Mouse (Mus musculus) MEL (cell line): ENCODE measurements around the gene Dars. TPM values are rescaled to one million over a fixed set of nuclear protein-coding genes. Genes with fewer than 3 reads are reported as not detected.

Experiments
- DNase-seq: peaks from one replicate; pipeline ENCODE4 v3.0.0; 2011; ENCODE audit warnings: low read depth, low spot score
- H3K27ac ChIP-seq: 2 replicates; pipeline ENCODE4 v1.5.1; 2012; ENCODE audit warnings: low read depth, mild to moderate bottlenecking, control low read depth, low read length, moderate library complexity; ENCODE audit not compliant: control insufficient read depth
- H3K27me3 ChIP-seq, 2 experiments: fragments of 150-350 bp in 1 of 2; sonication (generic) in 1 of 2; 2 replicates each; pipeline ENCODE4 v1.6.1; 2012; ENCODE audit warnings: low read length in 2 of 2, mild to moderate bottlenecking in 2 of 2, improper control_type of control experiment in 1 of 2, moderate library complexity in 1 of 2; ENCODE audit not compliant: insufficient read depth in 2 of 2, control insufficient read depth in 1 of 2
- H3K36me3 ChIP-seq, 2 experiments: 2 replicates each; pipeline ENCODE4 v1.6.1; 2012 to 2014; ENCODE audit warnings: low read length in 2 of 2, improper control_type of control experiment in 1 of 2, inconsistent platforms in 1 of 2, mild to moderate bottlenecking in 1 of 2; ENCODE audit not compliant: insufficient read depth in 2 of 2, control insufficient read depth in 1 of 2
- H3K4me1 ChIP-seq, 2 experiments: fragments of 150-350 bp in 1 of 2; sonication (generic) in 1 of 2; 2 replicates each; pipeline ENCODE4 v1.6.1; 2012; ENCODE audit warnings: low read length in 2 of 2, improper control_type of control experiment in 1 of 2, mild to moderate bottlenecking in 1 of 2; ENCODE audit not compliant: insufficient read depth in 2 of 2, control insufficient read depth in 1 of 2
- H3K4me3 ChIP-seq, 2 experiments: fragments of 150-350 bp in 1 of 2; sonication (generic) in 1 of 2; 2 replicates each; pipeline ENCODE4 v1.5.1; 2012; ENCODE audit warnings: low read depth in 2 of 2, low read length in 2 of 2, mild to moderate bottlenecking in 2 of 2, moderate library complexity in 2 of 2, control low read depth in 1 of 2, improper control_type of control experiment in 1 of 2; ENCODE audit not compliant: control insufficient read depth in 1 of 2, insufficient read depth in 1 of 2
- H3K79me2 ChIP-seq: 2 replicates; pipeline ENCODE4 v1.6.1; 2012; ENCODE audit warnings: mild to moderate bottlenecking, low read length, moderate library complexity; ENCODE audit not compliant: control insufficient read depth, poor library complexity, insufficient read depth
- H3K9ac ChIP-seq: 2 replicates; pipeline ENCODE4 v1.6.1; 2012; ENCODE audit warnings: low read depth, mild to moderate bottlenecking, control low read depth, low read length, moderate library complexity; ENCODE audit not compliant: control insufficient read depth, poor library complexity, severe bottlenecking
- H3K9me3 ChIP-seq: fragments of 150-350 bp; sonication (generic); replicated peaks from 2 replicates; pipeline ENCODE4 v1.6.1; 2012; ENCODE audit warnings: mild to moderate bottlenecking, low read length, improper control_type of control experiment, moderate library complexity; ENCODE audit not compliant: insufficient read depth
- ELF1 ChIP-seq: IDR thresholded peaks from 2 replicates; pipeline ENCODE4 v1.6.1; 2014; ENCODE audit warnings: low read depth, mild to moderate bottlenecking, inconsistent platforms, low read length, improper control_type of control experiment, moderate library complexity
- GATA1 ChIP-seq: IDR thresholded peaks from 2 replicates; pipeline ENCODE4 v1.6.1; 2011; ENCODE audit warnings: low read depth, low read length, improper control_type of control experiment
- MEF2A ChIP-seq: IDR thresholded peaks from 2 replicates; pipeline ENCODE4 v1.6.1; 2014; ENCODE audit warnings: low read depth, mild to moderate bottlenecking, inconsistent platforms, low read length, improper control_type of control experiment; ENCODE audit not compliant: poor library complexity, insufficient replicate concordance, severe bottlenecking; ENCODE audit errors: extremely low read depth
- MXI1 ChIP-seq: IDR thresholded peaks from 2 replicates; pipeline ENCODE4 v1.6.1; 2011; ENCODE audit warnings: mild to moderate bottlenecking, low read depth, low read length, improper control_type of control experiment
- NELFE ChIP-seq: IDR thresholded peaks from 2 replicates; pipeline ENCODE4 v1.6.1; 2011; ENCODE audit warnings: low read depth, low read length, improper control_type of control experiment
- NRF1 ChIP-seq: IDR thresholded peaks from 2 replicates; pipeline ENCODE4 v1.6.1; 2014; ENCODE audit warnings: low read depth, mild to moderate bottlenecking, inconsistent platforms, low read length, improper control_type of control experiment, moderate library complexity; ENCODE audit not compliant: poor library complexity, insufficient read depth, severe bottlenecking
- TBP ChIP-seq: IDR thresholded peaks from 2 replicates; pipeline ENCODE4 v1.8.0; 2011; ENCODE audit warnings: low read depth, low read length, improper control_type of control experiment
- TCF12 ChIP-seq: IDR thresholded peaks from 2 replicates; pipeline ENCODE4 v1.6.1; 2014; ENCODE audit warnings: low read depth, mild to moderate bottlenecking, inconsistent platforms, low read length, improper control_type of control experiment, moderate library complexity
- UBTF ChIP-seq: IDR thresholded peaks from 2 replicates; pipeline ENCODE4 v1.6.1; 2012; ENCODE audit warnings: low read depth, mild to moderate bottlenecking, inconsistent platforms, low read length, improper control_type of control experiment, moderate library complexity, borderline replicate concordance; ENCODE audit not compliant: insufficient read depth
- USF1 ChIP-seq: IDR thresholded peaks from 2 replicates; pipeline ENCODE4 v1.6.1; 2014; ENCODE audit warnings: low read depth, mild to moderate bottlenecking, inconsistent platforms, low read length, improper control_type of control experiment, moderate library complexity
- USF2 ChIP-seq, 2 experiments: IDR thresholded peaks; 2 replicates each; pipeline ENCODE4 v1.6.1; 2011 to 2012; ENCODE audit warnings: improper control_type of control experiment in 2 of 2, low read length in 2 of 2, borderline replicate concordance in 1 of 2, inconsistent platforms in 1 of 2, low read depth in 1 of 2, mild to moderate bottlenecking in 1 of 2; ENCODE audit not compliant: insufficient read depth in 1 of 2
- ZKSCAN1 ChIP-seq: IDR thresholded peaks from 2 replicates; pipeline ENCODE4 v1.6.1; 2012; ENCODE audit warnings: low read depth, mild to moderate bottlenecking, inconsistent platforms, low read length, improper control_type of control experiment, moderate library complexity
- polyA plus RNA-seq, 2 experiments: library from polyadenylated mRNA; stranded (reverse) in 1 of 2; unstranded in 1 of 2; fragments of >175 nt in 1 of 2; fragments of >200 nt in 1 of 2; gene quantifications; 2 replicates each; pipeline versions ENCODE4 v1.2.1 to v1.2.4; 2012; ENCODE audit warnings: low replicate concordance in 2 of 2, low read depth in 1 of 2; ENCODE audit not compliant: insufficient read length in 2 of 2, insufficient read depth in 1 of 2, missing spikeins in 1 of 2
- total RNA-seq: library from RNA; depleted of rRNA; stranded (reverse); fragments of 300-350 nt; gene quantifications from 2 replicates; pipeline ENCODE4 v1.2.3, GENCODE M21; 2012

The Dars gene
- total and polyA plus RNA-seq, 3 experiments: 95.2 to 104 TPM; not detected in 1

DNA sequence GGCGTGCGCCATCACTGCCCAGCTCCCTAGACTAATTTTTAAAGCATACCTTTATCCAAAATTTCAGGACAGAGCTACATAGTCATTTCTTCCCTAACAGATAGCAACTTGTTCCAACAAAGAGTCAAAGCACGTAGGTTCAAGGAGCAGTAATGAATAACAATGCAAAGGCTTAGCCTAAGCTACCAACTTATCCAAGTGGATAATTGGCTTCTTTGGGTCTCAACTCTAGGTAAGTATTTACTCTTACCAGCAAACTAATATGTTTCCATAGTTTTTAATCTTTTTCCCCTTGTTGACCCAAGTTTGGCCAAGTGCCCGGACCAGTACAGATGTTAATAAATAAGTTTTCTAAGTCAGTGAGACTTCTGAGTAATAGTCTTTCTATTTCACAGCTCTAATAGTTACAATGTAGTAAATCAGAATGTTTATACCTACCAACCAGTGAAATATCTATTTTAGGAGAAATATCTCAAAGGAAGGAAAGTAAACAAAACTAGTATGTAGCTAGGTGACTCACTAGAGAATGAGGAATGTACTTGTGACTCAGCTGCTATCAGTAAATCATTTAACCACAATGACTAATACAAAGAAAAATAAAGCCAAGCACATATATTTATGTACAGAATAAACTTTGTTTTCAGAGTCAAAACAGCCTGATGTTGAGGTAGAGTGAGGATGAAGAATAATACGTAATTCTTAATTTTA is 18.3 kb downstream of the Dars start (continued):
- TF ChIP-seq UBTF (no peak), MEF2A (no peak), NRF1 (no peak), GATA1 (peak; percentile 71; the same call in 1 of the 2 replicates), TCF12 (no peak)

DNA sequence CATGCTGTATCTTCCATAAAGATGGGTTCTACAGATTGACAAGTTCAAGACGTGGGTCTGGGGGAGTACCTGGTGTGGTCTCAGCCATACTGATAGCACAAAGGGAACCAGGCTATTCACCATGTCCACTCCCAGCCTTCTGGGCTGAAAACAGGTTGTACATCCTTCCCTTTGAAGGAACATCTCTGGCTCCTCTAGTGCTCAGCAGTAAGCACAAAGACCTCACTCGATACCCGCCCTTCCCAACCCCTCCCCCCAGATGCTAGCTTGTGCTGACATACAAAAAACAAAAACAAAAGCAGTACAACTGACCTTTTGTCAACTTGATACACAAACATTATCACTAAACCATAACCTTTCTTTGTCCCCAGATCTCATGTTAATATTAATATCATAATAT is 22.5 kb downstream of the Dars start:
- Histone ChIP-seq H3K4me3 (no peak overlapping the region), H3K27ac (no peak overlapping the region), H3K9ac (no peak overlapping the region), H3K79me2 (no peaks in the 10 kb centered on the region), H3K36me3 (peaks cover 9 to 33% of the 10 kb centered on the region in 2 experiments), H3K27me3 (no peaks in the 10 kb centered on the region), H3K9me3 (no peaks in the 10 kb centered on the region), H3K4me1 (peaks cover 0 to 3% of the 10 kb centered on the region in 2 experiments; a peak in 1 of 4 replicates)
- TF ChIP-seq ELF1: no peak
- TF ChIP-seq, all 39 proteins: peak for 0
- DNase-seq: no peak

DNA sequence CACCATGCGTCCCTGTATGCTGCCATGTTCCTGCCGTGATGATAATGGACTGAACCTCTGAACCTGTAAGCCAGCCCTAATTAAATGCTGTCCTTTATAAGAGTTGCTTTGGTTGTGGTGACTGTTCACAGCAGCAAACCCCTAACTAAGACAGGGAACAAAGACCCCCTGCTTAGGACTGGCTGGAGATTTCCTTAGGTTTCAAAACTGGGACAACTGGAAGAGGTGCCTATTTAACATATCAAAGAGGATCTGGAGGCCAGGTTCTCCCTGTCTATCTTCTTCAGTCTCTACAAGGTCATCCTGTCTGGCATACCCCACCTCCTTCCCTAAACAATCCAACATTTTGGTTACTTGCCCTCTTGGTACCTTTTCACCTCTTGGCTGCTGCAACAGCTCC is 24.8 kb downstream of the Dars start:
- Histone ChIP-seq H3K27me3 (no peaks in the 10 kb centered on the region), H3K4me3 (no peak overlapping the region), H3K79me2 (no peaks in the 10 kb centered on the region), H3K36me3 (peaks cover 0 to 34% of the 10 kb centered on the region in 2 experiments; a peak in 2 of 4 replicates), H3K27ac (no peak overlapping the region), H3K9ac (no peak overlapping the region), H3K9me3 (no peaks in the 10 kb centered on the region), H3K4me1 (no peaks in the 10 kb centered on the region)
- DNase-seq: no peak
- TF ChIP-seq NELFE (no peak), ELF1 (no peak), USF1 (no peak), MXI1 (no peak), TBP (no peak), USF2 (IDR thresholded peaks at IDR 0.05; ENCODE audit: borderline replicate concordance in 1 of 2, insufficient read depth in 1 of 2, low read depth in 1 of 2, low read length in 2 of 2) (no peak), MEF2A (no peak), ZKSCAN1 (no peak)
